Mouse (Mus musculus) regulatory T cell (primary cell): ENCODE results near the gene Slc39a11.
"Not testable (repeated sequence)": the region's sequence is repeated elsewhere in the genome, so short reads cannot be mapped to it uniquely, and the experiment has no call there.

Experiments used
- in situ Hi-C: fragments of 300-600 bp; cut with MboI, MseI; formaldehyde crosslinking; loops from one replicate; pipeline ENCODE4 v1.15.1; 2025; ENCODE audit warnings: high pct_unique_total_duplicates

Gene Slc39a11

DNA sequence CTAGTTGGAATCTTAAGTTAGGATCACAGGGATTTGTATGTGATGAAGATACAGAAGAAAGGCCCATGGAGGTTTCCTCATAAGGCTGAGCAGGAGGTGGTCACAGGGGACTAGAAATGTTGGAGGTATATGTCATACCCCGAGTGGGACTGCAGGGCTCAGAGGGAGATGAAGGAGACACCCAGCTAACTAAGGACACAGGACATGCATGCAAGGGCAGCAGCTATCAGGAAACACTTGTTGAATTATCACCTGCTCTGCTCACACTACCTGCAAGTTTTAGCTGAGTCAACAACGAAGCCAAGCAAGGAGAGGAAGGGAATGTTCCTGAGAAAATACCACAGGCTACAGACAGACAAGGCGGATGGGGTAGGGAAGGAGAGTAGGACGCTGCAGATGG, 17.8 kb upstream of the Slc39a11 start:
- in situ Hi-C loops: no loop called here

DNA sequence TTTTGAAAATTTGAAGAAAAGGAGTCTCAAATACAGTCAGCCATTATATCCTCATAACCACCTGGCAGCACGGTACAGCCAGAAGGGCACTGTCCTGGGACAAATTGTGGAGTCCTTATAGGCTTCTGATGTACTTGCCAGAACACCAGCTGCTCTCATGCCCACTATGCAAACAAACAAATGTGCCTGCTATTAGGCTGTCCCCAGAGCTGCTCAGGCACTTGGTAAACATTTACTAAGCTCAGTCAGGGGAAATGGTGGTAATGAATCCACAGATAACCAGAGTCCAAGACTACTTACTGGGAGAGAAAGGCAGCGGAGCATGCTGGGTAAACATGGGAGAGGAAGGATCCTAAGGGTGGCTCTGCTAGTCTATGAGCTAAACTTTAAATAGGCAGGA, 17.2 kb upstream of the Slc39a11 start:
- in situ Hi-C loops: no loop called here

DNA sequence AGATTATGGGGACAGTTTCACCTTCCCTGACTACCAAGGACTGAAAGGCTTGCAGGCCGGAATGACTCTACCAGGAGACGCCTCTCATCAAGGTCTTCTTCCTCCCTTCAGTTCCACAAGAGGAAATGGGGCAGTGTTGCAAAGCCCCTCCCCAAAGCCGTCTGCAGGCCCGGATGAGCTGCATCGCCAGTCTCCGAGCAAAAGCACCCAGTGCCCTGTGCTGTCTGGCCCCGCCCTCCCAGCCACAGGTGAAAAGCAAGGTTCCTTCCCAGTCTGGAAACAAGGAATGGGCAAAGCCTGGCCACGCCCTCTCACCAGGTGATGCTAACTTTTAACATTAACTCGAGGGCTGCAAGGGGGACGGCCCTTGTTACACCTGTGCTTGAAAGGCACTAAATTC, 16.8 kb upstream of the Slc39a11 start:
- in situ Hi-C loops: no loop called here

DNA sequence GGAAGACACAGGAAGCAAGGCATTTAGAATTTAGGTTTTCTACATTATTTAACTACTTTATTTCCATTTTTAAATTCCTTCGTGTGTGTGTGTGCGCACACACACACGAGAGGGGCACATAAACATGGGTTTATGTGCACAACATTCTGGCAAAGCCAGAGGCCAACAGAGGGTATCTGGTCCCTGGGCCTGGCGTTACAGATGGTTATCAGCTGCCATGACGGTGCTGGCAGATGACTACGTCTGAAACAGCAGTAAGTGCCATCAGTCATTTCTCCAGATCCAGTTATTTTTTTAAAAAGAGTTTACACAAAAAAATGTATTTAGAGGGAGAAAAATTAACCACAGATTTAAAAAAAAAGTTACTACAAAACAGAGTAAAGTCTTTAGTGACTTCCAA, 16.3 kb upstream of the Slc39a11 start:
- in situ Hi-C loops: no loop called here

DNA sequence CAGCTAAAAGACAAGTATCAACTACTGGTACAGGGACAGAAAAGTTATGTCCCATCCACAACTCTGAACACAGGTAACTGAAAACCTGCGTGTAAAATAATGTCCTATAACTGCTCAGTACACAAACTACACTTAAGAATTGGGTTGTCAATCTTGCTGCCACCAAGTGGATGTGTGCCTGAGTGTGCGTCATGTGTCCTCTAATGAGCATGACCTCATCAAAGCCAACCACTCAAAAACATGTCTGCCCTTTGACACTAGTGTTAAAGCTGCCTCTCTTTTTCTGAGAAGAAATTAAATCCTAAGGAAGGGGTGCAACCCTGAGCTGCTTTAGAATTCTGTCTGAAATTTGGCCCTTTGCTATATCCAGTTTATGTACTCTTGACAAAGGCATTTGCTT, 14.4 kb upstream of the Slc39a11 start:
- in situ Hi-C loops: no loop called here

DNA sequence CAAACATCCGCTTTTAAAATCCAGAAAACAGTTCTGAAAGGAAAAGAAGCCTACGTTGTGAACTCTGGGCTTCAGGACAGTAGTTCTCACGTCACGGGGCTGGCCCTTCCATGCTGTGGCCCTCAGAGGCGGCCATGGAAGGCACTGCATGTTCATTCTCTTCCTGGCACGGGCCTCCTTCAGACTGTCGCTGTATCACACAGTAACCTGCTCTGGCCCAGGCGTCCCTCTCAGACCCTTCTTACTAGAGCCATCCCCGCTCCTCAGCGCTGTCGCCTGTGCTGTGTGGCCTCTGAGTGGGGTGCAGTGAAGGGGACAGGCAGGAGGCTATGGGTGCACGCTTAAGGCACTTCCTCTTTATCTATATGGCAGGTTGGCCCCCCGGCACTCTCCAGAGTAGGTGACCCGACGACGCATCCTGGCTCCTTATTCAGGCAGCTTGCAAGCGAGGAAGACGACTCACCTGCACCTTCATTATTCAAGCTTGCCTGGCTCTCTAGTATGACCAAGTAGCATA, 12.0 kb upstream of the Slc39a11 start:
- in situ Hi-C loops: no loop called here

DNA sequence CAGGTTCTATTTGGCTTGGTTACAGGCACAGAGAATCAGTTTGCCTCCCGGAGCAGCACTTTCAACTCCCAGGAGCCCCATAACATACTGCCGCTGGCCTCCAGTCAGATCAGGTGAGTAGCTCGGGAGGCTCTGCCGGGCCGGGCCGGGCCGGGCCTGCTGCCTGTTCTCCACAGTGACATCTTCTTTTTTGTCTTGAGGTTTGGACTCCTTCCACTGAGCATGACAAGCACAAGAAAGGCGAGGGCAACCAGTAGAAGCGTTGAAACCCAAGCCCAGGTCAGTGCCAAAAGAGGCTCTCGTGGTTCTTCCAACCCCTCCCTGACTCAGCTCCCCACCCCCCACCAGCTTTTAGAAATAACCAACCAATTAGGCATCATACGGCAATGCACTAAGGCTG, 11.1 kb upstream of the Slc39a11 start:
- in situ Hi-C loops: no loop called here

DNA sequence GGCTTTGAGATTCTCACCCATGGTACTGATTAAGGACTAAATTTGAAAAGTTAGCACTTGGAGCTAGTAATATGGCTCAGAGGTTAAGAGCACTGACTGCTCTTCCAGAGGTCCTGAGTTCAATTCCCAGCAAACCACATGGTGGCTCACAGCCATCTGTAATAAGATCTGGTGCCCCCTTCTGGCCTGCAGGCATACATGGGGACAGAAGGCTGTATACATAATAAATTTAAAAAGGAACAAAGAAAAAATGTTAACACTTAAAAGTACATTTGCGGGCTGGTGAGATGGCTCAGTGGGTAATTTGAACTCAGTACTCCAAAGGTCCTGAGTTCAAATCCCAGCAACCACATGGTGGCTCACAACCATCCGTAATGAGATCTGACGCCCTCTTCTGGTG, 10.3 kb upstream of the Slc39a11 start:
- in situ Hi-C loops: not testable (repeated sequence)

DNA sequence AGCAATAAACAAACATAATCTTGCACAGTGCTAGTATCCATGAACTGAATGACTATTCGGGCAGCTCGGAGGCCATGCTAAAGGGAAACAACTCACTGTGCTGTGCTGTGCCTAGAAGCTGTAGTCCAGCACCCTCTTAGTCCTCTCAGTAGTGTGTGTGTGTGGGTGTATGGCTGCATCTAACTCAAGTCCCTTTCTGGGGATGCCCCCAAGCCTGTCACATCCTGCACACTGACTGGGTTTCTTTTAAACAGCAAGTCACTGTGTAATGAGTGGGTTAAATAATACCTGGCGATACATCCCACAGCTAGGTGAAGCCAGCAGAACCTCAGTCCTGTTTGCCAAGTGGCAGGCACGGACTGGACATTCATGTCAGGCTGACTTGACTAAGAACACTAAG, 8.9 kb upstream of the Slc39a11 start:
- in situ Hi-C loops: loop anchor here (5.0 kb wide), 1 partner anchor 104 kb away; no protein-coding TSS in a partner anchor

DNA sequence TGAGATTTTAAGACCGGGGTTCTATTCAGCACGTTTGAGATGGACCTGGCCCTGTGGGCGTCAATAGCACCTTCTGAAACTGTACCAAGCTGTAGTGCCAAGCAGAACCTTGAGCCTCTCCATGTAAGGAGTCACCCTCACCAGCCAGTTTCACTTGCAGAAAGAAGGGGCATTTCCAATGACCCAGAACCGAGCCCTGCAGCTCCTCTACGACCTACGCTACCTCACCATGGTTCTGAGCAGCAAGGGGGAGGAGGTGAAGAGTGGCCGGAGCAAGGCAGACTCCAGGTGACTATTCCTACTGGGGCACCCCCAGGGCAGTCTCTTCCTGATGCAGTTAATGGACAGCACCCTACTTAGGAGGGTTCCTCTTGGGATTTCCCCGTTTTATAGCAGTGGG, 8.4 kb upstream of the Slc39a11 start:
- in situ Hi-C loops: loop anchor here (5.0 kb wide), 1 partner anchor 104 kb away; no protein-coding TSS in a partner anchor

DNA sequence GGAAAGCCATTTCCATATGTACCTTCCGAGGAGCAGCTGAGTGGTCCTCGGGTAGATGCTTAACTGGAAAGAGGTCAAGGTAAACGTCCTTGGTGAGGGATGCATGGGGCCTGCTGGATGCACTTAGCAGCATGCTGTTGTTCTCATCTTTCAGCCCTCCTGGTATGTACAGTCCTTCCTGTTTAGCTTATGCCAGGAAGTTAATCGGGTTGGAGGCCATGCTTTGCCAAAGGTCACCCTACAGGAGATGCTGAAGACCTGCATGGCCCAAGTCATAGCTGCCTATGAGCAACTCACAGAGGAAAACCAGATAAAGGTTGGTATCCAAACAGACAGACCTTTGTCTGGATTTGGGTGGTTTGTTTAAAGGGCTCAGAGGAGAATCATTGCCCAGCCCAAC, 7.3 kb upstream of the Slc39a11 start:
- in situ Hi-C loops: loop anchor here (5.0 kb wide), 1 partner anchor 105 kb away; no protein-coding TSS in a partner anchor

DNA sequence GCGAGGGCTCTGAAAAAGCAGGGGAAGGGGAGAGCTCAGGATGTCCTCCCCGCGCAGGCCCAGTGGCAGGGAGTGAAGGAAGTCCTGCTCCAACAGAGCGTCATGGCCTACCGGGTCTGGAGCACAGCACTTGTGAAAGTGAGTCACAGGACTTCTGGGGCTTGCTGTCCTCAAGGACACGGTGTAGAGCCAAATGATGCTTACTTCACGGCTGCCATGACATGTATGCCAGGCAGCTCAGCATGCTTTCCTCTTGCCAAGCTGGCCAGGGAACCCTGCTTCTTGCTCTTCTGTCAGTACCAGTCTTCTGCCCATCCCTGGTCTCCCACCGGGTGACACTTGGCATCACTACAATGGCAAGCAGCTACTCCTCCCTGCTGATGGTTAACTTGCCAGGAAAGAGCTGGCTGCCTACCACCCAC, 6.6 kb upstream of the Slc39a11 start:
- in situ Hi-C loops: loop anchor here (5.0 kb wide), 1 partner anchor 106 kb away; no protein-coding TSS in a partner anchor

DNA sequence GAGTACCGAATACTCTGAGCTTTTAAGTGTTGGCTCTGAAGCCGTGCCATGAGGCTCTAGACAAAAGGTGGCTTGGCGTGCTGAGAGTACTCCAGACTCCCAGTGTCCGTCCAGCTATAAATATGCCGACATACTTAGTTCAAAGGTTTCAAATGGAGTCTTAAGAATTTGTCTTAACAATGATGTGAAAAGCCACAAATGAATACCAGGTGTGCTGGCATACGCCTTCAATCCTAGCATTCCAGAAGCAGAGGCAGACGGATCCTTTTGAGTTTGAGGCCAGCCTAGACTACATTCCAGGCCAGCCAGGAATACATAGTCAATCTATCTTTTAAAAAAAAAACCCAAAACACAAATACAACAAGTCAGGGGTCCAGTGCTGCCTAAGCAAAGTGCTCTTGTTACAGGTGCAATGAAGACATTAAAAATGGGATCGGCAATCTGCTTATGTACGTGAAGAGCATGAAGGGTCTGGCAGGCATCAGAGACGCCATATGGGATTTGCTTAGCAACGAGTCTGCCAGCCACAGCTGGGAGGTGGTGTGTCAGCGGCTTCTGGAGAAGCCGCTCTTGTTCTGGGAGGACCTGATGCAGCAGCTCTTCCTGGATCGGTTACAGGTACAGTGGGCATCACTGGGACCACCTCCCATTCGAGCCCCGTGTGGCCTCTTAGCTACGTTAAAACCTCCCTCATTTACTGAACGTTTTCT, 4.8 kb upstream of the Slc39a11 start:
- in situ Hi-C loops: loop anchor here (5.0 kb wide), 1 partner anchor 108 kb away; no protein-coding TSS in a partner anchor

DNA sequence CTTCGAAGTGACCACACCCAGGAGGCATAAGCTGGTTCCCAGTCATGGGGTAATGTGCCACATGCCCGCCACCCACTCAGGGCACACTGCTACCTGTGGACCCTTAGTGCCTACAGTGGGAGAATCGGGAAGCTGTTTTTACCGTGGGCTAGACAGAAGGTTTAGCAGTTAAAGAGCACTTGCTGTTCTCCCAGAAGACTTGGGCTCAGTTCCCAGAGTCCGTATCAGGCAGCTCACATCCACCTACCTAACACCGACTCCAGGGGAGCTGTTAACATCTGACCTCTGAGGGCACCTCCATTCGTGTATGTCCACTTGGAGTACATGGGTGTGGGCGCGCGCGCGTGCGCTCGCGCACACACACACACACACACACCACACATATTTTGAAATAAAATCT, 4.2 kb upstream of the Slc39a11 start:
- in situ Hi-C loops: no loop called here

DNA sequence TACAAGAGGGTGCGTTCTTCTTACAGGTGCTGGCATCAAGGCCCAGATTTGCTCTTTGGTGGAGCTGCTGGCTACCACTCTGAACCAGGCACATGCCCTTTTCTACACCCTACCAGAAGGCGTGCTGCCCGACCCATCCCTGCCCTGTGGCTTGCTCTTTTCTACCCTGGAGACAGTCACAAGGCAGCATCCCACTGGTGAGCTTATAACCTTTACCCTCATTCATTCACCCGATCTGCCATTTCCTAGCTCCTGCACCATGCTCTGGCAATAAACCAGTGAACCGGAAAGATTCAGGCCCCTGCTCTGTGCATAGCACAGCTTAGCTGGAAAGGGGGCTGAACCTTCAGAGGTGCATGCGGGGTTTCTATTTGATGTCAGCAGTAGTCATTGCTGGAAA, 2.6 kb upstream of the Slc39a11 start:
- in situ Hi-C loops: no loop called here

DNA sequence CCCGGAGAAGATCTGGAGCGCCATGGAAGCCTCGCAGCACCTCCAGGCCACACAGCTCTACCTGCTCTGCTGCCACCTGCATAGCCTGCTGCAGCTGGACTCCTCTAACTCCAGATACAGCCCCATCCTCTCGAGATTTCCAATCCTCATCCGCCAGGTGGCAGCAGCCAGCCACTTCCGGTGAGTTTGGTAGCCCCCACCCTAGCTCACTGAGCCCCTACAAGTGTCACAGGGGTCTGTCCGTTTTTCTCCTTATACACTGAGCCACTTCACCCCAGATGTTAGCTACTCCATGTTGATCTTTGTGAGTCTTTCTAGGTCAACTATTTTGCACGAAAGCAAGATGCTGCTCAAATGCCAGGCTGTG, 2.0 kb upstream of the Slc39a11 start:
- in situ Hi-C loops: no loop called here

DNA sequence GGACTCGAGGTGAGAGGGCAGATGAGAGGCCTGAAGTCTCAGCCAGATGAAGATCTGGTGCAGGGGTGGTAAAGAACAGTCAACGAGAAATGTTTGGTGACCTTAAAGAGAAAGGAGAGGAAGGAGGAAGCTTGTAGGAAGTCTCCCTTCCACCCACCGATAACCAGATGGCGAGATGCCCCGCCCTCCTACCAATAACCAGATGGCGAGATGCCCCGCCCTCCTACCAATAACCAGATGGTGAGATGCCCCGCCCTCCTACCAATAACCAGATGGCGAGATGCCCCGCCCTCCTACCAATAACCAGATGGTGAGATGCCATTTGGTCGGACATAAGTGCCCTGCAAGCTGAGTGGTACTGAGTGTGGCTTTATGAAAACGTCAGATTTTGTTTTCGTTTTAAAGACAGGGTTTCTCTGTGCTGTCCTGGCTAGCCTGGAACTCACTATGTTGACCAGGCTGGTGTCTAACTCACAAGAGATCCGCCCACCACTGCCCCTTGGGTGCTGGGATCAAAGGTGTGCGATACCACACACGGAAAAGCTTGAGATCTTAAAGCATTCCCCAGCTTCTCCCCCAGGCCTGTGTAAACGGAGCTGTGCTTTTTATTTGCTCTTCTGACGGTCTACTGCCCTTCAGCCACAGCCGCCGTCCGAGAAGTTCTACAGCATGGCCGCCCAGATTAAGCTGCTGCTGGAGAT, 1.5 kb upstream of the Slc39a11 start:
- in situ Hi-C loops: no loop called here

DNA sequence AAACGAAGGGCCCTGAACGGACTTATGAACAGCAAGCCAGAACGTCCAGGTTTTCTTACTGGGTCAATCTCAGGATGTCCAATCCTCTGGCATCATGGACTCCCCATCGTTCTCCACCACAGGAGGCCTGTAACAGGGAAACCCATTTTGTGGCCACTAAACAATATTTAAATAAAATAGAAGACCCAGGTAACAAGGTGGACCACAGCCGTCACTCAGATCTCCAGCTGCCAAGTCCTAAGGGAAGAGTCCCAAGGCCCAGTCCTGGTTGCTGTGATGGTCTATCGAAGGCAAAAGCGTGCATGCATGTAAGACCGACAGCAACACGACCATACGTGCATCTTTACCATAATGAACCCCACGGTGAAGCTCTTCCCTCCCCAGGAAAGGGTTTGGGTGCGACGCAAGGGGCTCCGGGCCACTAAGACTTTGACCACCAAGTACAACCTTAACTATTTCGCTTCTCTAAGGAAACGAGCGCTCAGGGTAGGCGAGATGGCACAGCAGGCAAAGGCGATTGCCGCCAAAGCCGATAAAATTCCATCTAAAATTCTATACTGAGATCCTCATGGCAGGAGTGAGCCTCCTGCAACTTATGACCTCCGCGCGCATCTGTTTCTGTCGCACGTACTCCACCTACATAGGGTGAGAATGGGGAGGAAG, 1.1 kb downstream of the Slc39a11 start, which contains the start of gene Cog1:
Gene Cog1 (plus strand): TSS at position 480 of the 663 bp plus-strand sequence.
- in situ Hi-C loops: loop anchor here (10.0 kb wide), 1 partner anchor 464 kb away; no protein-coding TSS in a partner anchor

DNA sequence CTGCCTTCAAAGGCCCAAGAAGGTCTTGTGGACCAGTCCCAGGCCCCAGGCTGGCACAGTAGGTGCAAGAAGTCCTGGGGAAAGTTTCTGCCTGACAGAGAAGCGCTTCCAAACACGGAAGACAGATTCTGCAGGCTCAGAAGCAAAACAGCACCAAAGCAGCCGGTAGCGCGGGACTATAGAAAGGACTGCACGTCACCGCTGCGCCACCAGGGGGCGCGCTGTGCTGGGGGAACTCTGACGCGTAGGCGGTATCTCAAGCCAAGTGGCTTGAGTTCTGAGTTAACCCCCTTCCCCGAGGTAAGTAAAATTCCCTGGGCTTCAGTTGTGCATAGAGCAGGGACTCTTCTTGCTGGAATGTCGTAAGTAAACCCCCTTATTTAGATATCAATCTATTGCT, 1.7 kb downstream of the Slc39a11 start:
- in situ Hi-C loops: loop anchor here (10.0 kb wide), 1 partner anchor 463 kb away; no protein-coding TSS in a partner anchor

DNA sequence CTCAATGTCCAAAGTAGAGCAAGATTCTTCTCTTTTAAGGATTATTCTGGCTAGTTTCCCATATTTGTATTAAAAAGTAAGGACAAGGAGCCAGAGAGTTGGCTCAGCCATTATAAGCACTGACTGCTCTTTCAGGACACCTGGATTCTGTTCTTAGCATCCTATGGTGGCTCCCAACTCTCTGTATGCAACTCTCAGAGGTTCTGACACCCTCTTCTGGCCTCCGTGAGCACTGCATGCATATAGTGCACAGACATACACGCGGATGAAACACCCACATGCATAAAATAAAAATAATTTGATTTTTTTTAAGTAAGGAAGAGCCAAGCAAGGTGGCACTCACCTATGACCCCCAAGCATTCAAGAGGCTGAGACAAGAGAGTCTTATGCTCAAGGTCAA, 4.7 kb downstream of the Slc39a11 start:
- in situ Hi-C loops: loop anchor here (10.0 kb wide), 1 partner anchor 460 kb away; no protein-coding TSS in a partner anchor

DNA sequence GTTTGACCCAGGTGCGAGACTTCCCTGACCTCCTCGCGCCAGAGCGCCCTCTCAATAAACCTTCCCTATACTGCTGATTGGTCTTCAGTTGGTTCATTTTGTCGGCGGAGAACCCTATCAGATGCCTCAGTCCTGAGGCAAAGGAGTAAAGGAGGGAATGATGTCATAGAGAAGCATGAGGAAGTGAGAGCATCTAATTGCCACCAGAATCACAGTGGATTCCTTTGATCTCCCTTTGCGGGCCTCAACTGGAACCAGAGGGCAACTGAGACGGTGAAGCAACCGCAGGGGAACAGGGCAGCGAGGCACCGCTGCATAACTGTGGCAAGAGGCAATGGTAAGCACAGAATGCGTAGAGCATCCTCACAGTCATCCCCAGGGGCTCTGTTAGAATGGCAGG, 11.2 kb downstream of the Slc39a11 start:
- in situ Hi-C loops: no loop called here

DNA sequence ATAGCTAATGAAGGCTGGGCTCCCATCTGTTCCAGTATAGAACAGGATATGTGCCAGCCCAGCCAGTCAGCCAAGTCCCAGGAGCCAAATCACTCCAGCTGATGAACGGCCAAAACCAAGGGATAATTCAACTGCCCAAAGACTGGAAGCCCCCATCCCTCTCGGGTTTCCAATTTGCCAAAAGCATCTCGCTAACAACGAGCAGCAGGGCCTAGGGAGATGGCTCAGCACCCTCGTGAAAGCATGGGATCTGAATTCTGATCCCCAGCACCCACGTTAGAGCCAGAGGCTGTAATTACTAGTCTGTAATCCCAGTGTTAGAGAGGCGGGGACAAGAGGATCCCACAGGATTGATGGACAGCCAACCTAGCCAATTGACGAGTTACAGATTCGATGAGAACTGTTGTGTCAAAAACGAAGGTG, 15.2 kb downstream of the Slc39a11 start:
- in situ Hi-C loops: no loop called here
